Mouse (Mus musculus): ENCODE measurements around the gene Gpr156. TPM values are rescaled to one million over a fixed set of nuclear protein-coding genes. Genes with fewer than 3 reads are reported as not detected.
"Not testable (repeated sequence)": the region's sequence is repeated elsewhere in the genome, so short reads cannot be mapped to it uniquely, and the experiment has no call there.

Gpr156 gene
- total RNA-seq, 2 experiments from 2014 or later = 1.3 to 1.4 TPM

GRCm38 (mm10) chr16:37951171-37951570, 34.9 kb downstream of the Gpr156 start:
- intact Hi-C loops (cut with DNase I) = no loop called here
- DNase-seq (ENCODE audit: extremely low spot score in 1 of 2, low spot score in 2 of 2) = no peak

GRCm38 (mm10) chr16:37953186-37953585, 36.9 kb downstream of the Gpr156 start:
- intact Hi-C loops (cut with DNase I) = no loop called here
- DNase-seq (ENCODE audit: extremely low spot score in 1 of 2, low spot score in 2 of 2) = no peak

GRCm38 (mm10) chr16:37953991-37954942, 38.0 kb downstream of the Gpr156 start:
- DNase-seq (ENCODE audit: extremely low spot score in 1 of 2, low spot score in 2 of 2) = no peak
- intact Hi-C loops (cut with DNase I) = no loop called here

DNA sequence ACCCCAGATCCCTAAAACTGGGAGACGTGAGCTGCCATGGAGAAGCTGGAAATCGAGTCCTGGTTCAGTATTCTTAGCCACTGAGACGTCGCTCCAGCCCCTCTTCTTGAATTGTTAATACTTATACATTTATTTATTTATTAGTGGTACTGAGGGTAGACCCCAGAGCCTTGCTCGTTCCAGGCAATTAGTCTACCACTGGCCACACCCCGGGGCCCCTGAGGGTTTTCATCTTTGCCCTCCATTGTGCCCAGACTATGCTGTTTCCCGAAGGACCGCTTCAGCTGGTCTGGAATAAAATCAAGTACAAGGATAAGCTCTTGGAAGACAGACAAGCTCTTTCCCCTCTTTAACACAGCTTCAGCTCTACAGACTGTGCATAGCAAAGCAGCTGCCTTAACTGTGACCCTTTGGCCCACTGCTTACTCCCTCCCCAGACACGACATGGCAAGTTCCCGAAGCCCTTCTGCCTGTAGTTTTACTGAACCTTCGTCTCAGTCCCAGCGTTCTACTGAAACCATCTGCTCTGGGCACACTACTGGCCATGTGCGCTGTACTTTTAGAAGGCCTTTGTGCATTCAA, 39.1 kb downstream of the Gpr156 start:
- intact Hi-C loops (cut with DNase I) = no loop called here

GRCm38 (mm10) chr16:37956076-37956676, 39.9 kb downstream of the Gpr156 start:
- intact Hi-C loops (cut with DNase I) = no loop called here

More for the DNA sequence above, 39.1 kb downstream of the Gpr156 start:
- DNase-seq (ENCODE audit: extremely low spot score in 1 of 2, low spot score in 2 of 2) = no peak

DNA sequence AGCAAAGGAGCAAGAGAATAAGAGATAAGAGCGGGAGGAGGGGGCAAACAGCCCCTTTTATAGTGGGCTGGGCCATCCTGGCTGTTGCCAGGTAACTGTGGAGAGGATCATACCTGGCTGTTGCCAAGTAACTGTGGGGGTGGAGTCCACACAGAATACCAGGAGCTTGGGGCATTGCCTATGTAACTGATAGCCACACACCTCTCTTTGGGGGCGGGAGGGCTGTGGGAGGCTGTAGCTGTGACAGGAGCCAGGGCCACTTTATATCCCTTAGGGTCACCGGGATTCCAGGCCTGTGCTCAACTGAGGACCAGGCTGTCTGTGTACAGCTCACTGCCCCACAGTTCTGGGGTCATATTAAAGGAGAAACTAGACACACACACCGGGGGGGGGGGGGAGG, 40.5 kb downstream of the Gpr156 start:
- intact Hi-C loops (cut with DNase I) = no loop called here
- DNase-seq (ENCODE audit: extremely low spot score in 1 of 2, low spot score in 2 of 2) = no peak

More at GRCm38 (mm10) chr16:37956076-37956676, 39.9 kb downstream of the Gpr156 start:
- DNase-seq (ENCODE audit: extremely low spot score in 1 of 2, low spot score in 2 of 2) = no peak

GRCm38 (mm10) chr16:37962696-37963095, 46.4 kb downstream of the Gpr156 start:
- DNase-seq (ENCODE audit: extremely low spot score in 1 of 2, low spot score in 2 of 2); intact Hi-C loops (cut with DNase I): not testable (repeated sequence)

DNA sequence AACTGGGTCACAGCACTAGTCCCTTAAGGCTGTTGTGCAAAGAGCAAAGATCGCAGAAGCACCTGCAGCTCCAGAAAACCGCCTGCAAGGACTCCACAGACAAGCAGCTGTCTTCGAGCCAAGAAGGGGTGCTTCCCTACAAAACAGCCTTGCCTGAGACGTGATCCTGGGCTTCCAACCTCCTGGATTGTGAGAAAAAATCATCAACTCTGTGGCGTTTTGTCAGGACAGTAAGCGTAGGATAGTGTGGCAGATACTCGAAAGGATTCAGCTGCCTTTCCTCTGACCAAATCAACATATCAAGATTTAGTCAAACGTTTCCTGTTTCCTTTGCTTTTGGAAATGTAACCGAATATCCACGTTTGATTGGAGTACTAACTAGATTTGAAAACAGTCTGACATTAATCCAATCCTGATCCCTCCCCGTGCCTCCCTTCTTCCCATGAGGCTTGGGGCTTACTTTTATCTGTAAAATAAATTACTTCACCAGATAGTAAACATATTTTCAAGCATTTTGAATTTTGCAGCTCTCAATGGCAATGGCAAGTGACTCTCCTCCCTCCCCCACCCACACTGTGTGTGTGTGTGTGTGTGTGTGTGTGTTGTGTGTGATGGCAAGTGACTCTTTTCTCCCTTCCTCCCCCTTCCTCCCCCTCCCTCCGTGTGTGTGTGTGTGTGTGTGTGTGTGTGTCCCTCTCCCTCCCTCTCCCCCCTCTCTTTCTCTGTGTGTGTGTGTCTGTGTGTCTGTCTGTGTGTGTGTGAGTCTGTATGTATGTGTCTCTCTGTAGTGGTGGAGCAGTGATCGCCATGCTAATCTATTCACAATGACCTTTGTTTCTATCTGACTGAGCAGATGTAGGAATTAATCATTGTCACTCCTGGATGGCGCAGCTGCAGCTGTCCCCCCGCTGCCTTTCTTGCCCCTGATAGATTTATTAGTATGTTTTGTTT, 47.3 kb downstream of the Gpr156 start:
- intact Hi-C loops (cut with DNase I) = no loop called here
- DNase-seq (ENCODE audit: extremely low spot score in 1 of 2, low spot score in 2 of 2) = no peak

DNA sequence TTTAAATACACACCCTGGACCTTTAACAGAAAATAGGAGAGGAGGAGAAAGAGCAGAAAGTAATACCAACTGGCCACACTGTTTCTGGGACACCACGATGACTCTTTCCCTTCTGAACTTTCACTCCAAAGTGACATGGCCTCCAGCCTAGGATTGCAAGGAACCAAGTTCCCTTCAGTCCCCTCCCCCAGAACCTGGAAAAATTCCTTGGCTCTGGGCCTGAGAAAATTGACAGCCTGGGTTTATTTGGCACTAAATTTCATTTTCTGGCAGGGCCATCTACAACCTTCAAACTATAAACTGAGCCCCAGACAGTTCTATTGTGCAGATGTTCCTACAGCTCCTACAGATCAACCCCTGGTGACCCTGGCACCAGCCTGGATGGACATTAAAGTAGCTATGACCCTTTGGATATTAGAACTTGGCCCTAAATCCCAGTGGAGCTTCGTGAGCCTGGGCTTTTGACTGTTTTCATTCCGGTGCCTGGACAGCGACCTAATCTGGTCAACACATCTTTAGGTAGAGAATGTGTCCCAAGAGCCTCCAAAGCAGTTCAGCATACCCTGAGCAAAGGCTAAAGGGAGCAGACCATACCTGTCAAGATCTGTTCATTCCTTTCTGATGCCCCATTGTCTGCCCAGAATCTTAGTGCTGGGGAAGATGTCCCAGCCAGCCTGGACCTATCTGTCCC, 48.2 kb downstream of the Gpr156 start:
- intact Hi-C loops (cut with DNase I) = no loop called here
- DNase-seq (ENCODE audit: extremely low spot score in 1 of 2, low spot score in 2 of 2) = no peak

DNA sequence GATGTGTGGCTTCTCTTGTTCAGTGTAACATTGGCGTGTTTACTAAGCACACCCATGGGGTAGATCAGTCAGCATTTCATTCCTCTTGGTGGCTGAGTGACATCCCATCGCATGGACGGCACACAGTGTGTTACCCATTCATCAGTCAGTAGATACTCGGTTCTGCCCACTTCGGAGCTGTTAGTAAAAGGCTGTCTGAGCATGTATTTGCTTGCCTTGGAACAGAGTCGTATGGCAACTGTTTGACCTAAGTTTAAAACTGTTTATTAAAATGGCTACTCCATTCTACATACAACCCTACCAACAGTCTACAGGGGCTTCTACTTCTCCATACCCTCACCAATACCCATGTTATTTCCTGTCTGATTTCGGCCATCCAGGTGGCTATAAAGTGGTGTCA, 50.6 kb downstream of the Gpr156 start:
- DNase-seq (ENCODE audit: extremely low spot score in 1 of 2, low spot score in 2 of 2) = no peak
- intact Hi-C loops (cut with DNase I) = no loop called here

- no peak for DNase-seq (ENCODE audit: extremely low spot score in 1 of 2, low spot score in 2 of 2)
- intact Hi-C loops (cut with DNase I) = no loop called here
Observed at GRCm38 (mm10) chr16:37967415-37967814, 51.1 kb downstream of the Gpr156 start.

GRCm38 (mm10) chr16:37971522-37971921, 55.2 kb downstream of the Gpr156 start:
- intact Hi-C loops (cut with DNase I) = no loop called here
- no peak for DNase-seq (ENCODE audit: extremely low spot score in 1 of 2, low spot score in 2 of 2)

- intact Hi-C loops (cut with DNase I) = no loop called here
- DNase-seq (ENCODE audit: extremely low spot score in 1 of 2, low spot score in 2 of 2) = no peak
Observed at GRCm38 (mm10) chr16:37972357-37972756, 56.1 kb downstream of the Gpr156 start.

DNA sequence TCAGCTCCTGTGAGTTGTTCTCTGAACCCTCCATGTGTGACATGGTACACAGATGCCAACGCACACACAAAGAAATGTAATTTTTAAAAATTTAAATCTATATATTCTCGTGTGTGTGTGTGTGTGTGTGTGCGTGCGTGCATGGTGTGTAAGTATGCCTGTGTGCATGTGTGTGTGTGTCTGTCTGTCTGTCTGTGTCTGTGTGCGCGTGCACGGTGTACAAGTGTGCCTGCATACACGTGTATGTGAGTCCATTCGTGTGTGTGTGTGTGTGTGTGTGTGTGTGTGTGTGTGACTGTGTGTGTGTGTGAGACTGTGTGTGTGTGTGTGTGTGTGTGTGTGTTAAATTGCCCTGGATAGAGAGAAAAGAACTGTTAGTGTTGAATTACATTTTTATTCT, 56.9 kb downstream of the Gpr156 start:
- intact Hi-C loops (cut with DNase I); DNase-seq (ENCODE audit: extremely low spot score in 1 of 2, low spot score in 2 of 2): not testable (repeated sequence)

DNA sequence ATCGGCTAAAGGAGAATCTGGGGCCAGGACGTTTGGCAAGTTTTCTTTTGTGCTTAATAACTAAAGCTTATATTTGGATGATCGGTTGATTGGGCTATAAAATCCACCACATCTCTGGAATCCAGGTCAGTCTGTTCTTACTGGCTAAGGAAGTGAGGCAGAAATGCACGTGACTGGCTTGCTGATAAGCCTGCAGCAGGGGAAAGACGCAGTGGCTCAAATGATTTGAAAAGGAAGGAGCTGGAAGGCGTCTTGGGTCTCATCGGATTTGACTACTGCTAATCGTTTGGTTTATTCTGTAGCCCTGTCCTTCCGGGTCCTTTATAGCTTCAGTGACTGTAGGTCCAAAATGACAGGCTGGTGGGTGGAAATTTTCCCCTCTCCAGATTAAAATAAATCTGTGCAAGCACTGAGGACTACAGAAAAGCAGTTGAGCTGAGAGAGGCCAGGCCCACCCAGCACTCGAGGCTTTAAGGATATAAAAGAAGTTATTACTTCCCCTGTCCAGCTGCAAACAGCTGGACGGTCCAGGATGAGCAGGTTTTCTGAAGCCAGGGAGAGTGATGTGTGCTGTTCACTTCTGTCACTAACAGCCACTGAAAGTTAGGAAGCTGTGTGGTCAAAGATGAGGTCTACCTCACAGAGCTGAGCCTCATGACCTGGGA, 57.7 kb downstream of the Gpr156 start:
- intact Hi-C loops (cut with DNase I) = no loop called here
- DNase-seq (ENCODE audit: extremely low spot score in 1 of 2, low spot score in 2 of 2) = peak in 1 of 2 experiments; percentile 67

DNA sequence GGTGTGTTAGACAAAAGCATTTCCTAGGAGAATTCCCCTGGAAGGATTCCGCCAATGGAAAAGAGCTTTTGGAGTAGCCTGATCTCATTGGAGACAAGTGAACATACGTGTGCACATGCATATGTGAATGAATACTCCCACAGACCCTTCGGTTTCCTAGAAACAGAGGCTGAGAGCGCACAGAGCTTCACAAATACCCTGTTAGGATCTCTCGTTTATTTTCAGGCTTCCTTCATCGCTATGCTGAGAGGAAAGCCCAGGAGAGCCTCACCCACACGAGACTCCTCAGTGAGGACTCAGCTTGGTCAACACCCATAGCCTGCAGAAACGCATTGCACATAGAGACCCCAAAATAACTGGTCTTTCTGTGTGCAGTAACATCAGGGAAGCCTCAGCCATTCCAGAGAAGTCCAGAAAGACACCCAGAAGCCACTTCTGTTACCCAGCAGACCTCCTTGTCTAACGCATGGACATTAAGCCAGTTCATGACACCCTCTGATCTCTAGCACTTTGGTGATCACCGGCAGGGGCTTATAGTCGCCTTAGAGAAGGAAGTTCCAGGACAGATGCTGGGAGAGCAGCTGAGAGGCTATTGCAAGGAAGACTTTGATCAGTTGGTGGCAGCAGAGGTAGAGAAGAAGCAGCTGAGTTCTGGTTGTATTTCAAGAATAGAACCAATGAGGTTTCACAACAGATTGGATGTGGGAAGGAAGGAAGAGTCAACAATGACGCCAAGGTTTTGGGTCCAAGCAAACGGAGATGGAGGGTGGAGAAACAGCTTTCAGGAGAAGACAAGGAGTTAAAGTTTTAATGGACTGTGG, 58.4 kb downstream of the Gpr156 start:
- peak; percentile 55 to 76 for DNase-seq (ENCODE audit: extremely low spot score in 1 of 2, low spot score in 2 of 2)
- intact Hi-C loops (cut with DNase I) = loop anchor here (5.0 kb wide), 2 partner anchors 113 to 223 kb away; partner anchors contain the start of gene Gsk3b

DNA sequence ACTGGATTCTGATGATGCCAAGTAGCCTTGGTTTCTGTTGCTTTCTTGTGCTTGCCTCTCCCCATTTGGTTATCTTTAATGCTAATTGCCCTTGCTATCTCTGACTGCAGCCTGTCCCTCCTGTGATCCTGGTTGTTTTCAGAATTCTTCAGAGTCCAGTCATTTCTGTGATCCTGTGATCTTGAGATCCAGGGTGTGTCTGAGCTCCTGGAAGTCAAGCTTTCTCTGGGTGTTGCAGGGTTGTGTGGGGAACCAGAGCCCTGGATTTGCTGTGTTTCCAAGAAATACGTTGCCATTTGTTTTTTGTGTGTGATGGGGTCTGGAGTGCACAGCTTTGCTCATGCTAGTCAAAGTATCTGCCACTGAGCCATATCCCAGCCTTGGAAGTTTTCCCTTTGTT, 65.6 kb downstream of the Gpr156 start:
- intact Hi-C loops (cut with DNase I) = no loop called here
- no peak for DNase-seq (ENCODE audit: extremely low spot score in 1 of 2, low spot score in 2 of 2)
